Mouse (Mus musculus) frontal cortex, postnatal 25 days (tissue): ENCODE data around the gene Sema3d.
A peak's percentile ranks its signal among the peaks of the same experiment; 100 is the strongest.

Experiments used
- DNase-seq, 2 experiments: peaks; one replicate each; pipeline ENCODE4 v3.0.0; 2022; ENCODE audit warnings: low spot score in 2 of 2

Sema3d gene

GRCm38 (mm10) chr5:12499037-12499436 is 115.9 kb downstream of the Sema3d start:
- no peak for DNase-seq

- no peak for DNase-seq
Observed at GRCm38 (mm10) chr5:12499791-12500504, 116.8 kb downstream of the Sema3d start.

- no peak for DNase-seq
Observed at GRCm38 (mm10) chr5:12512471-12512870, 129.3 kb downstream of the Sema3d start.

GRCm38 (mm10) chr5:12515283-12515682 is 132.1 kb downstream of the Sema3d start:
- no peak for DNase-seq

- DNase-seq, result no peak
Observed at GRCm38 (mm10) chr5:12525235-12525767, 142.1 kb downstream of the Sema3d start.

- no peak for DNase-seq
Observed at GRCm38 (mm10) chr5:12528596-12528995, 145.4 kb downstream of the Sema3d start.

GRCm38 (mm10) chr5:12529771-12530170 is 146.6 kb downstream of the Sema3d start:
- no peak for DNase-seq

- DNase-seq, result no peak
Observed at GRCm38 (mm10) chr5:12541268-12541667, 158.1 kb downstream of the Sema3d start.

- no peak for DNase-seq
Observed at GRCm38 (mm10) chr5:12549046-12549669, 166.0 kb downstream of the Sema3d start.

GRCm38 (mm10) chr5:12555401-12555800 is 172.2 kb downstream of the Sema3d start:
- DNase-seq, result no peak

- no peak for DNase-seq
Observed at GRCm38 (mm10) chr5:12557889-12558288, 174.7 kb downstream of the Sema3d start.

GRCm38 (mm10) chr5:12561740-12562139 is 178.6 kb downstream of the Sema3d start:
- no peak for DNase-seq

- peak in 1 of 2 experiments; percentile 43 for DNase-seq
Observed at GRCm38 (mm10) chr5:12562204-12562603, 179.0 kb downstream of the Sema3d start.

- no peak for DNase-seq
Observed at GRCm38 (mm10) chr5:12563132-12563531, 179.9 kb downstream of the Sema3d start.

GRCm38 (mm10) chr5:12564602-12565220 is 181.5 kb downstream of the Sema3d start:
- DNase-seq, result no peak

- no peak for DNase-seq
Observed at GRCm38 (mm10) chr5:12566568-12566967, 183.4 kb downstream of the Sema3d start.

- no peak for DNase-seq
Observed at GRCm38 (mm10) chr5:12574551-12574950, 191.4 kb downstream of the Sema3d start.

- DNase-seq, result no peak
Observed at GRCm38 (mm10) chr5:12575262-12575661, 192.1 kb downstream of the Sema3d start.

- DNase-seq, result no peak
Observed at GRCm38 (mm10) chr5:12579752-12580151, 196.6 kb downstream of the Sema3d start.

- DNase-seq, result no peak
Observed at GRCm38 (mm10) chr5:12582540-12582939, 199.4 kb downstream of the Sema3d start.

- DNase-seq, result no peak
Observed at GRCm38 (mm10) chr5:12583293-12583834, 200.2 kb downstream of the Sema3d start.

GRCm38 (mm10) chr5:12584886-12585285 is 201.7 kb downstream of the Sema3d start:
- no peak for DNase-seq
